Mouse (Mus musculus) natural killer cell, adult 2 months (primary cell): ENCODE measurements around the gene Efcab2.

Experiments
- DNase-seq, 2 experiments: peaks; one replicate each; pipeline ENCODE4 v3.0.0; 2022; ENCODE audit warnings: low spot score in 2 of 2

Gene Efcab2

DNA sequence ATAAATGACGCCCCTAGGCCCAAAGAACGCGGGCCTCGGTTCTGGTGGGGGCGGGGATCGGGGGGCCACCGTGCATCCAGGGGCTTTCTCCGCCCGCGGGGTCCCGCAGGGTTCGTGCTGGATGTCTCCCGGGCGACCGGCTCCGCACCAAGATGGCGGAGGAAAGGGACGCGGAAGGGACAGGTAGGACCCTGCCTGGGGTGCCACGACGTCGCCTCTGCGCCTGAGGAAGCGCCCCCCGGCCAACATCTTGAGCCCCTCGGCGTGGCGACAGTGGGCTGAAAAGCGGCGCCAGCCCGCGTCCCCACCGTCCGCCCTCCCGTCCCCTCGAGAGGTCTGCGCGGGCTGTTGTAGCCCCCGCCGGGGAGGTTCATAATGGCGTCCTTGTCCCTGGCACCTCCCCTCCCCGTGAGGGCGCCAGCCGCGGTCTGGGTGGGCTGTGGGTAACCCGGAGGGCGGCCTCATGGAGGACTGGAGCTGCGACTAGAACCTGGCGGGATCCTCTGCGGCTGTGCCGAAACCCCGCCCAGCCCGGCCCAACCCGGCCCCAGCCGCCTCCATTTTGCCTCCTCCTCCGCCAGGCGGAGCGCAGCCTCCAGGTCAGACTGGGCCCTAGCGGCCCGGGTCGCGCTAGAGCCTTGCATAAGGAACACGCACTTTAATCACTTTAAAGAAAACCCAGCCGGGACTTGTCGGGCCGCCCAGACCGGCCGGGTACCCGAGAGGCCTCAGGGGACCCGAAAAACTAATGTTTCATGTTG is at the start of gene Efcab2:
Gene Efcab2 (plus strand): TSS at position 135 of the 761 bp plus-strand sequence.
- DNase-seq, result peak; percentile 89 to 91

DNA sequence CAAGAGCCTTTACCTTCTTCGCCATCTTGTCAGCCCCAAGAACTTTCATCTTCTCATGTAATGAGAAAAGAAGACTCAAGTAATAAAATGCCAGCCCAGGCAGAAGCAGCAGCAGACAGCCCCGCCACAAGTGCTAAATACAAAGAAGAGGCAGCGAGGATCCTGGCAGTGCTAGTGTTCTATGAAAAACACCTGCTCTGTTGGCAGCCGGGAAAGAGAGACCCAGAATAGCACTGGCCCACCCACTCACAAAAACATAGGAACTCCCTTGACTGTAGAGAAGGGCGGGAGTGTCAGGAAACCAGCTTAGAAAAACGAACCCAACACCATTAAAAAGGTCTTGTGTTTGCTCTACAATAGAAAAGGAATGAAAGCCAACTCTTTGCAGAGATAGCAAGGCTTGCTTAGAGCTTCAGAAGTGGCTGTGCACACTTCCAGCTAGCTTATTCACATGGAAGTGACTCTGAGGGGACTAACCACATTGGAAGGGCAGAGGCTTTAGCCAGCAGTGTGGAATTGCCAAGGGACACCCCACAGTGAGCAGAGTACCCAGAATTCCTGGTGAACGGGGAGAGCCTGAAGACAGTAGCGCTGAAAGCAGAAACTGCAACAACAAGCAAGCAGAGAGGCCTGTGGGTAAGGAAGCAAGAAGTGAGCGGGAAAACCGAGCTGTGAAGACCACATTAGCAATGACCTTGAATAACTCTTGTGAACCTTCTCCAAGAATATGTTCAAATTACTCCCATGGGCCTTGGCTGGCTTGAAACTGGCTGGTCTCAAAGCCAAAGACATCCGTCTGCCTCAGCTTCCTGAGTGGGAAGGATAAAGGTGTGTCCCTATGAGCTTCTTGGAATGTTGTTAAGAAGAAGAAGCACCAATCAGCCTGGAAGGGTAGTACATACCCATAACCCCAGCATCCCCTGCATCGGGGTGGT is 47.8 kb upstream of the Efcab2 start:
- DNase-seq, result no peak

DNA sequence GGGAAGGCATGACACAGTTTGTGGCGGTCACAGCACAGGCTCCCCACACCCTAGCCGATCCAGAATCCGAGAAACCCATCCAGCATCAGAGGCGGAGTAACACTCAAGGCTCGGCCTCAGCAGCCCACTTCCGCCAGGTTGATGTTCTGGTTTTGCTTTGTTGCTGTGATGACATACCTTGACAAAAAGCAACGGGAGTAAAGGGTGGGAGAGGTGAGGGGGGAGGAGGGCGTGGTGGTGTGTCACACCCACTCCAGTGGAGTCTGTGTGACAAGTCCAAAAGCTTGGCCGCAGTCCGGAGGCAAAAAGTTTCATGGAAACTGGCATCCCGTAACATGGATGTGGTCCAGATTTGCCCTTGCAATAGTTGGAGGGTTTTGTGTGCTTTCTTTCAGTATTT is 45.6 kb upstream of the Efcab2 start:
- DNase-seq, result no peak

DNA sequence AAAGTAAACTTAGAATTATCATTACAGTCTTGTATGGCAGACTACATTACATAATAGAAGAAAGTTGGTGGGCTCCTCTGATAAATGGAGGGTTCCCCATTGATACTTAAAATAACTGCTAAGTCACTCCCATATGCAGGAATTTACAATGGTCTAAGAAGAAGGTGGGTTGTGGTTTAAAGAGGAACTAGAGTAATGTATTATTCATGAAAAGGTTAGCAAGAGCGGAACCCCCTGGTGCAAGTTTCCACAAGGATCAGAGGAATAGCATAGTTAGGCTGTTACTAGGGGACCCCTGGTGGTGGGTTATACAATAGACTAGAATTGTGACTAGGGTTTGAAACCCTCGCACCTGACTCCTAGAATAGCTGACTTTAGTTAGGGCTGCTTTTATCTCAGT is 45.2 kb upstream of the Efcab2 start:
- DNase-seq, result peak in 1 of 2 experiments; percentile 15

DNA sequence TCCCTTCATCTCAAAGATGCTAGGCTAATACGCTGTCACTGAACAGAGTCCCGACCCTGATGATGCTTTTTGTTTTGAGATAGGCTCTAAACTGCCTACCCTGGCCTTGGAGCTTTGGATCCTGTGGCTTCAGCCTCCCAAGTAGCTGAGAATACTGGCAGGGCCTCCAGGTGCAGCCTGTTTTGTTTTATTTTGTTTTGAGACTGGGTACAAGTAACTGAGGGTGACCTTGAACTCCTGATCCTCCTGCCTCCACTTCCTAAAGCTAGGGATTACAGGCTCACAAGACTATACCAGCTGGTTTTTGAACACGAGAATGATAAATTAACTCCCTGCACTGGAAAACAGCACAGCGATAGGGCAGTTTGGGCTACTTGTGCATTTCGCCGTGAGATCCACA is 40.7 kb upstream of the Efcab2 start:
- no peak for DNase-seq

DNA sequence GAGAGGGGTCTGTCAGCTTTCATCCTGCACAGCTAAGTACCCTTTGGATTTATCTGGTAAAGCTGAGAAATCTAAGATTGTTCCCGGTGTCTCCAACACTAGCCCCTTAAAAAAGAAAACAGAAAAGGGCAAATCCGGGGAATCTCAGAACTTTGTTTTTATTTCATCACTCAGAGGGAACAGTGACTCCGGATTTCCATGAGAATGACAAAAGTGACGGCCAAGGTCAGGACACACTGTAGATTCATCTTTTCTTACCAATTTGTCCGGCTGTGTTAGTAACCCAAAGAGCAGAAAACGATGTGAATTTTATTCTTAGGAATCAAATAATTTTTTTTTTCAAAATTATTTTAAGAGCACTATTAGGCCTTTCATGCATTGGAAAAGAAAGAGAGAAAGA is 37.8 kb upstream of the Efcab2 start:
- no peak for DNase-seq

DNA sequence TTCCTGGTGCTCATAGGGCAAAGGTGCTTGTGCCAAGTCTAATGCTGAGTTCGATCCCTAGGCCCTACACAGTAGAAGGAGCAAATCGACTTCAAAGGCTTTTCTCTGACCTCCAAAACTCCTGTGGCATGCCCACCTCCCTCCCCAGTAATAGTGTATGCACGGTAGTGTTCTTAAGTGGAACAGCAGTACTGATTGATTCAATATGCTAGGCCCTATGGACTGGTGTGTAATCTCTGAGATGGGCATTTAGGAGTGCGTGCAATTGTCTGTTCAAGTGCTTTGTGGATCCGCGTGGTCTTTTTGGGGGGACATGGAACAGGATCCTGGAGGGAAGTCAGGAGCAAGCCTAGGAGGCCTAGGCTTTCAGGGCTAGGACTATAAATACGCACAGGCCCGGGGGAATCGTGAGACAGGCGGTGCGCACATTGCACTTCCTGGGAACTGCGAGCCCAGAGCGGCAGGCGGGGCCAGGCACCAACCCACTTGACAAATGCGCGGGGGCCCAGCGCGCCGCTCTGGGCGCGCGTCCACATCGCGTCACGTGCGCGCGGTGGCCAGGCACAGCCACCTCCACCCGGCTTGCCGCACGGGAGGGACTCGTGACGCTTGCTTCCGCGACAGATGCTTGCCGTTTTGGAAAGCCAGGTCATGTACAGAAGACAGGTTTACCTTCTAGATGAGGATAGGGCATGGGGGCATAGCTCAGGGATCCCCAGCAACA is 37.2 kb upstream of the Efcab2 start:
- DNase-seq, result peak; percentile 84 to 92

DNA sequence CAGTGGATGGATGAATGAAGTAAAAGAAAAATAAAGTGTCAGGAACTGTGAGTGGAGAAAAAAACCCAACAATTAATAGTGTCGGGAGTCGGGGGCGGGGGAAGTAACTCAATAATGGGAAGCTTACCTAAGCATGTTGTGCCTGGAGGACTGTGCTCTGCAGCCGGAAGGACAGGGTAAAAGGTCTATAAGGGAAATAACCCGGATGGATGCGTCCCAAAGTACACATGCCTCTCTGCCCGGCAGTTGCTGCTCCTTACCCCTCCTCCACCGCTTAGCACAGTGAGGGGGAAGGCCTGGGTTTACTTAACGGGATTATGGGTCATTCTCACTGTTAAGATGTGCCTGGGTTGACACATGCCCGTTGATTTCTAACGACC is 36.6 kb upstream of the Efcab2 start:
- DNase-seq, result peak; percentile 31 to 58

DNA sequence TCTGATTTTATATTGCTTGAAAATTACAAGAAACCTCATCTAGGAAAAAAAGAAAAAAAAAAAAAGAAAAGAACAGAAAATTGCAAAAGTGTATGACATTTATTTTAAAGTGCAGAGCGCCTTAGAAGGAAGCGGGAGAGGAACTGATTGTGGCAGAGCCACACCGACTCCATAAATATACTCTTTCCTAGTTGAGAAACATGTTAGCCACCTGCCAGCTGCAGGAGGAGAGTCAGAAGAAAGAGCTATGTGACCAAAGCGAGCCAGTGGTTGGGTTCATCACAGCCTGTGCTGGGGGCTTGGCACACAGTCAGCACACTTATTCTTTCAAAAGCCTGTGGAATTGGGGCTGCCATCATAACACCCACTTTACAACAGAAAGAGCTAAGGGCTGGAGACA is 33.2 kb upstream of the Efcab2 start:
- DNase-seq, result no peak

DNA sequence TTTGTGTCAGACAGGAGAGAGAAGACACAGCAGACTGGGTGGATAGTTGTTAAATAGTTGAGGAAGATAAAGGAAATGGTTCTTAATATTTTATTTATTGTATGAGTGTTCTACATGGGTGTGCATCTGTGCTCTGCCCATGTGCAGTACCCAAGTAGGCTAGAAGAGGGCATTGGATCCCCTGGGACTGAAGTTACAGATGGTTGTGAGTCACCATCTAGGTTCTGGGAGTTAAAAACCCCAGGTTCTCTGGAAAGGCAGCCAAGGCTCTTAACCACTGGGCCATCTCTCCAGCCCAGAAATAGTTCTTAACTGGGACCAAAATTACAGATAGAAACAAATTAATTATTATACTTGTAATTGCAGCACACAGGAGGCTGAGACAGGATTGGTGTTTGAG is 30.5 kb upstream of the Efcab2 start:
- no peak for DNase-seq

DNA sequence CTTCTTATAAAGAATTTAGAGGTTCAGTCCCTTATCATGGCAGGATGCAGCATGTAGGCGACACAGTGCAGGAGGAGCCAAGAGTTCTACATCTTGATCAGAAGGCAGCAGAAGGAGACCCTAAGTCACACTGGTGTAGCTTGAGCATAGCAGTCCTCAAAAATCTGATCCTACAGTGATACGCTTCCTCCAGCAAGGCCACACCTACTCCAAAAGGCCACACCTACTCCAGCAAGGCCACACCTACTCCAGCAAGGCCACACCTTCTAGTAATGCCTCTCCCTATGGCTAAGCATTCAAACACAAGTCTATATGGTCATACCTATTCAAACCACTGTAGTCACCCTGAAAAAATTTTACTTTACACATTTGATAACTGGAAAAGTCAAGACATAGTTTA is 29.8 kb upstream of the Efcab2 start:
- no peak for DNase-seq

DNA sequence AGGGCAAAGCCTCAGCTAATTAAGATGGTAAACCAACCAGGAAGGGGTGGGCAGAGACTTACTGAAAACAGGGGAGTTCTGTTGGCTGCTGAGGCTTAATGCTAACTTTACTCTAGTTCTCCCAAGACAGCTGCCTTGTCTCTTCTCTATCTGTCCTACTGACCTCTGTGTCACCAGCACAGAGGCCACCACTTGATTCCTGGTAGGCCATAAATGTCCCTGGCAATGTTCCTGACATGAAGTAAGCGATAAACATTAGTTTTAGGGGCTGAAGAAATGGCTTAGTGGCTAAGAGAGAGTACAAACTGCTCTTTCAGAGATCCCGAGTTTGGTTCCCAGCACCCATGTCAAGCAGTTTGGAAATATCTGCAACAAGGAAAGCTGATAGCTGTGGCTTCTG is 29.0 kb upstream of the Efcab2 start:
- DNase-seq, result no peak

DNA sequence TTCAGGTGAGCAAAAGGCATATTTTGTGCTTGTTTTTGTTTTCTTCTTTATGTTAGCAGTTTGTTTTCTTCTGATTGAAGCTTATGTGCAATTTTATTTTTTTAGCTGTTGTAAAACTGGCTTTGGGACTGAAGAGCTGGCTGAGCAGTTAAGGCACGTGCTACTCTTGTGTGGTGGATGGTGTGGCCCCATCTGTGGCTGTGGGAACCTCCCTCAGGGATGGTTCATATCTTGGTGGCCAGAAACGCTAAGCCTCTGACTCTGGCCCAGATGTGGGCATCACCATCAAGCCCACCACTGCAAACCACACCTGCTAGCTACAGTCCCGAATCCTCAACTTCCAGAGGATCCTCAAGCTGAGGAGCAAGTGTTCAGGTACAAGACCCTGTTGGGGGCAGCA is 27.8 kb upstream of the Efcab2 start:
- no peak for DNase-seq

DNA sequence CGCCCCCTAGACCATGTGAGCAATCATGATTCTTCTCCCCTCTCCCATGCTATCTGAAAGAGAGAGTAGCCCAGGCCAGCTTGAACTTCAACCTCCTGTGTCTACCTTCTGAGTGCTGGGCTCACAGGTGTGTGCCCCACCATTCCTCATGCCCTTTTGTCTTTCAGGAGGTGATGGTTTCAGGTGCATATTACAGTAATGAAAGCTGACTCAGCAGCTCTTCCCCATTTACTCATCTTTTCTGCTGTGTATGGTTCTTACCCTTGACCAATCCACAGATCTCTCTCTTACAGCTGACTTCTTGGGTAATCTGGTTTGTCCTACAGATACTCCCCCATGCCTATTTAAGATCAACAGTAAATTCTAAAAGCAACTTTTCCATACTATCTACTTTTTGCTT is 26.7 kb upstream of the Efcab2 start:
- no peak for DNase-seq

DNA sequence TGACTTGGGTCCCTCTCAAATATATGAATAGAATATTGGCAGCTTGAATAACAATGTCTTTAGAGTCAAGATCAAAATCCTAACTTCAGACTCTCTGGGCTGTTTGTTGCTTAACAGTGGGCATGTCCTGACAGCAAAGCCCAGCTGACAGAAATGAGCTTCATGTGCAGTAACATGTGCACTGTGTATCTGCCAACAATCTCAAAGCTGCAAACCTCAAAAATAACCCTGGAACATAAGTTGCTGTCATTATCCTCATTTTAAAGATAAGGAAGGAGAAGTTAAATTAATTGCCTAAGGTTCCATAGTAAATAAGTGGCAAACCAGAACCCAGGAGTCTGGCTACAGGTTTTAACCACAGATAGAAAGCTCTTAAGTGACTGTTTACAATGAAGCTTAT is 23.7 kb upstream of the Efcab2 start:
- no peak for DNase-seq

DNA sequence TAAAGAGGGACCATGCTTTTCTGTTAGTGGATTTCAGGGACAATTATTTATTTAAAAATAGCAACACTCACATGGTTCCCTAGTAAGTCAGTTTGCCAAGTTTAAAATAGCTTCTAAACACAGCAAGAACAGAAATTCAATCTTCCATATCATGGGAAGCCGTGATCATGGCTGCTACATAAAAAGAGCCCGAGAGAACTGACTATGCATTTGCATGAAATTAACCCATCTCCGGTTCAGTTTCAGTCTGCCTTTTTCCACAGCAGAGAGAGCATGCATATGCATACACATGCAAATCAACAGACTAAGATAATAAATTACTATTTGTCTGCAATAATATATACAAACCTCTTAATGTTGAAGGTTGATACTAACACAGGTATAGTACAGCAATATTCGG is 17.1 kb upstream of the Efcab2 start:
- no peak for DNase-seq

DNA sequence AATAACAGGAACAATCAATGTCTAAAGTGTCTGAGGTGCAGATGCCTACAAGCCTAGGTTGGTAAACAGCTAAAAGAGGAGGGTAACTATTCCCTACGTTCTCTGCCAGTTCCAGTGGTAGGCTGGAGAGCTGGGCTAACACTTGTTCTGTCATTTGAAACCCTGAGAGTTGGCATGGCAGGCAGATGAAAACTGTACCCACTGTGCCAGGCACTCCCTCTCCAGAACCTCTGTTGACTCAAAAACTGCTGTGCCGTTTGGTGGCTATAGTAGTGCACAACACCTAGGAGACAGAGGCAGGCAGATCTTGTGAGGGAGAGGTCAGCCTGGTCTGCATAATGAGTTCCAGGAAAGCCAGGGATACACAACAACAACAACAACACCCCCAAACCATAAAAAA is 16.5 kb upstream of the Efcab2 start:
- DNase-seq, result no peak

DNA sequence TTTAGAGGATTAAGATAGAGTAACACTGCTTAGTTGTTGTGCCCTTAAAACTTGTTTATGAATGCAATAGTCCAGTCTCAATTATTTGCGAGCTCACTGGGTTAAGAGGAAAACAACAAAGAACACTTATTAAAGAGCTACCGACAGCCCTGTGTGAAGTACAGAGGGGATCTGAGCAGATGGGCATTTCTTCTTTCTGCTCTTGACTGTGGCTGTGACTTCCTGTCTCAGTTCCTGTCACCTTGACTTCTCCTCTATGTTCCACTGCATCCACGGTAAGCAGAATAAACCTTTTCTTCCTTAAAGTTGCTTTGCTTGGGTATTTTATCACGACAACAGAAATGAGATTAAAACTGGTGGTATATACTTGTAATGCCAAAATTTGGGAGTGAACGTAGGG is 12.9 kb upstream of the Efcab2 start:
- peak in 1 of 2 experiments; percentile 16 for DNase-seq

DNA sequence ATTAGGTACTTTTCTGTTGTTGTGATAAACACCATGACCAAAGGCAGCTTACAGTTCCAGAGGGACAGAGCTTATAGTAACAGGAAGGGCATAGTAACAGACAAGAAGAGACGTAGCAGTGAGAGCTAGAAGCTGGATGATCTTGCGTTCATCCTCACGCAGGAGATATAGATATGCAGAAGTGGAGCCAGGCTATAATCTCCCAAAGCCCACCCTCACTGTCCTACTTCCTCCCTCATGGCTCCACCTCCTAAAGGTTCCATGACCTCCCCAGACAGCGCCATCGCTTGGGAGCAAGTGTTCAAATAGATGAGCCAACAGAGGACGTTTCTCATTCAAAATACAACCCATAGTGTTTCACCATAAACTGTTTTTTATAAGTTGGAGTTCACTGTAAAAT is 10.8 kb upstream of the Efcab2 start:
- no peak for DNase-seq

DNA sequence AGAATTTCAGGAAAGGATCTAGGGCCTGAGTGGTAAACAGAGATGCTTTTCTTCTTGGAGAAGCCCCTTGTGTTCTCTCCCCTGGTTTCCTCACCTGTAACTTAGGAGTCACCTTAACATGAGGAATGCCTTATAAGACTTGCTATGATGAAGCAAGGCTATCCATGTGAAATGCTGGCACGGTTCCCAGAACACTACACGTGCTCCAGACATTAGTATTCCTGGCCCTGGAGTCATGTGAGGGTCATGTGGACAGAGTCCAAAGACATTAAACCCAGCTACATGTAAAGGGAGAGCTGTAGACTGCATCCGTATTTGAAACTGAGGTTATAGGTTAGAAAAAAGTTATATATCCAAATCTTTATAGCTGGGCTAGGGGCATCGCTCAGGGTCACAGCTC is 9.5 kb upstream of the Efcab2 start:
- no peak for DNase-seq

DNA sequence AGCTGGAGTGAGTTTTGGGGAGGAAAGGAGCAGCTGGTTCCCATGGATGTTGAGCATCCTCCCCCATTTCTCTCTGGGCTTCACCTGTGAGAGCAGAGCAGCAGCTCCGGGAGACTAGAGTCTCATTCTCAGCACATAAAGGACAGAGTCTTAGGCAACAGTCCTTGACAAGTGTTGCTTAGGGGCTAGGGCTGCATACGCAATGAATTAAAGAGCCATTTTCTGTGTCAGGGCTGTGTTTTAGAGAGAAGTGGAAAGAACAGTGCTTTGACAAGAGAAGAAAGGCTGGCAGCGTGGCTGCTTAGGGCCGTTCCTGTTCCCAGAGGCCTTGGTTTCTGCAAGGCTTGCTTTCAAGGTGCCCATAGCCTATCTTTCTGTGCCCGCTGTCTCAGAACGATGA is 6.0 kb upstream of the Efcab2 start:
- no peak for DNase-seq

DNA sequence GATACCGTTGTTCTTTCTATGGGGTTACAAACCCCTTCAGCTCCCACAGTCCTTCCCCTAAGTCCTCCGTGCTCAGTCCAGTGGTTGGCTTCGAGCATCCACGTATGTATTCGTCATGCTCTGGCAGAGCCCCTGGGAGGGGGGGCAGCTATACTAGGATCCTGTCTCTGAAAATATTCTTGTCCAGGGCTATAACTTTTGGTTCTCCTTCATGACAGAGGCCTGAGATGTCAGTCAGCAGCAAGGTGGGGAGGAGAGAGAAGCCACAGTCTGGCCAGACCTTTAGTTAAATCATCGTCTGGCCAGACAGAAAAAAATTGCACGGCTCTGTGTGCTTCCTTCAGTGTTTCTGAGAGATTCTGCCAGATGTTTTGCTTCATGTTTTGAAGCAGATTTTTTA is 5.2 kb upstream of the Efcab2 start:
- no peak for DNase-seq
